Mouse (Mus musculus) limb, embryonic 14.5 days (tissue): ENCODE measurements around the gene Fmnl3. TPM values are rescaled to one million over a fixed set of nuclear protein-coding genes. Genes with fewer than 3 reads are reported as not detected.
A peak's percentile ranks its signal among the peaks of the same experiment; 100 is the strongest.

Experiments
- ATAC-seq: fragments of 200-750 bp; cut with Nextera tagmentation; 2 replicates; pipeline ENCODE4 v1.8.0; 2017; ENCODE audit warnings: low read depth, moderate number of reproducible peaks, moderate TSS enrichment; ENCODE audit not compliant: low FRiP score
- DNase-seq: peaks from one replicate; pipeline ENCODE4 v3.0.0-alpha.2; 2015; ENCODE audit warnings: low spot score
- H3K27ac ChIP-seq: fragments of 300-500 bp; sonication (generic); replicated peaks from 2 replicates; pipeline ENCODE4 v1.5.1; 2014; ENCODE audit warnings: low read depth, mild to moderate bottlenecking, low read length, moderate library complexity, mixed read lengths
- H3K27me3 ChIP-seq: fragments of 300-500 bp; sonication (generic); 2 replicates; pipeline ENCODE4 v1.6.1; 2014; ENCODE audit warnings: low read length, mixed read lengths; ENCODE audit not compliant: control insufficient read depth, insufficient read depth
- H3K36me3 ChIP-seq: fragments of 300-500 bp; sonication (generic); 2 replicates; pipeline ENCODE4 v1.6.1; 2014; ENCODE audit warnings: mild to moderate bottlenecking, low read length, moderate library complexity, mixed read lengths; ENCODE audit not compliant: control insufficient read depth, insufficient read depth
- H3K4me1 ChIP-seq: fragments of 300-500 bp; sonication (generic); 2 replicates; pipeline ENCODE4 v1.6.1; 2014; ENCODE audit warnings: antibody characterized with exemption, low read length, mixed read lengths; ENCODE audit not compliant: control insufficient read depth, insufficient read depth
- H3K4me2 ChIP-seq: fragments of 300-500 bp; sonication (generic); replicated peaks from 2 replicates; pipeline ENCODE4 v1.6.1; 2014; ENCODE audit warnings: low read depth, mild to moderate bottlenecking, low read length, moderate library complexity; ENCODE audit not compliant: severe bottlenecking
- H3K4me3 ChIP-seq: fragments of 300-500 bp; sonication (generic); replicated peaks from 2 replicates; pipeline ENCODE4 v1.5.1; 2014; ENCODE audit warnings: low read length
- H3K9ac ChIP-seq: fragments of 300-500 bp; sonication (generic); 2 replicates; pipeline ENCODE4 v1.6.1; 2014; ENCODE audit warnings: mild to moderate bottlenecking, low read depth, low read length, moderate library complexity; ENCODE audit not compliant: severe bottlenecking
- H3K9me3 ChIP-seq: fragments of 300-500 bp; sonication (generic); 2 replicates; pipeline ENCODE4 v1.6.1; 2016; ENCODE audit warnings: low read length; ENCODE audit not compliant: control insufficient read depth
- POLR2A ChIP-seq: fragments of 200-500 bp; IDR thresholded peaks from 2 replicates; pipeline ENCODE4 v1.8.0; 2012; ENCODE audit warnings: inconsistent platforms, mild to moderate bottlenecking, moderate library complexity, borderline replicate concordance; ENCODE audit not compliant: insufficient read depth, insufficient read length; ENCODE audit errors: extremely low read depth
- WGBS: fragments of 180-500 bp; shearing (Covaris S2); extraction: QIAGEN DNeasy Blood & Tissue Kit; methylation state at CpG from one replicate; pipeline ENCODE4 v1.1.7; 2014; 5-methylcytosine and 5-hydroxymethylcytosine counted together
- polyA plus RNA-seq, 2 experiments: library from polyadenylated mRNA; depleted of rRNA in 1 of 2; stranded (reverse) in 1 of 2; unstranded in 1 of 2; fragments of >200 nt; fragmentation: Nextera tagmentation in 1 of 2; extraction: Ambion mirVana in 1 of 2; gene quantifications; 2 replicates each; pipeline versions ENCODE4 v1.2.1 to v1.2.3; 2012 to 2014

Fmnl3 gene
- polyA plus RNA-seq, 2 experiments = 19.8 to 55.0 TPM

DNA sequence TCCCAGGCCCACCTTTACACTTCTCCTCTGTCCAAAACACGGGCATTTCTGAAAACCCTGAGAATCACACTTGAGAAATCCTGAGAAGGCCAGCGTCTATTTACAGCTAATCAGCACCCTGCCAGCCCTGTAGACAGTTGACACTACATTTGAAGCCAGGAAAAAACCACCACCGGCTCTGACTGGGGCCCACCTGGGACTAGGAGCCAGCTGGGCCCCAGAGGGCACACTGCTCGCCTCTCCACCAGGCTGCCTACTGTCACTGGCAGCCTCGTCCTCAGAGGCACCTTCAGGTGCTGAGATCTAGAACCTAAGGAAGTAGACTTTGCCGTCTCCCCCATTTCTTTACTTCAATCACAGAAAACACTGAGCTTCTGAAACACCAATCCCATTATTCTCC is 14.6 kb downstream of the Fmnl3 start:
- no peaks in the 10 kb centered on the region for H3K36me3 ChIP-seq
- H3K4me3 ChIP-seq = no peak overlapping the region
- H3K9me3 ChIP-seq = no peaks in the 10 kb centered on the region
- H3K9ac ChIP-seq = no peak overlapping the region
- H3K4me1 ChIP-seq = peaks cover 8% of the 10 kb centered on the region; the same call in 1 of the 2 replicates
- WGBS = 73% methylated on average over 6 of the region's 6 CpGs
- H3K27ac ChIP-seq = no peak overlapping the region
- TF ChIP-seq POLR2A = no peak
- no peak overlapping the region for H3K4me2 ChIP-seq
- H3K27me3 ChIP-seq = no peaks in the 10 kb centered on the region
- ATAC-seq (no peak), DNase-seq (no peak)

GRCm38 (mm10) chr15:99352306-99352705 is 18.0 kb downstream of the Fmnl3 start:
- DNase-seq = no peak
- H3K9ac ChIP-seq = no peak overlapping the region
- no peaks in the 10 kb centered on the region for H3K27me3 ChIP-seq
- WGBS = 76% methylated on average over 5 of the region's 5 CpGs
- no peak for TF ChIP-seq POLR2A
- no peak overlapping the region for H3K4me3 ChIP-seq
- ATAC-seq = no peak
- H3K4me1 ChIP-seq = peaks cover 14% of the 10 kb centered on the region
- no peak overlapping the region for H3K27ac ChIP-seq
- no peaks in the 10 kb centered on the region for H3K9me3 ChIP-seq
- no peaks in the 10 kb centered on the region for H3K36me3 ChIP-seq
- no peak overlapping the region for H3K4me2 ChIP-seq

GRCm38 (mm10) chr15:99351610-99352009 is 18.7 kb downstream of the Fmnl3 start:
- Histone ChIP-seq H3K4me2 (no peak overlapping the region), H3K36me3 (no peaks in the 10 kb centered on the region), H3K4me1 (peaks cover 18% of the 10 kb centered on the region), H3K9me3 (no peaks in the 10 kb centered on the region), H3K9ac (no peak overlapping the region), H3K27ac (no peak overlapping the region), H3K27me3 (no peaks in the 10 kb centered on the region), H3K4me3 (no peak overlapping the region)
- ATAC-seq (no peak), DNase-seq (no peak)
- TF ChIP-seq POLR2A = no peak
- WGBS = 71% methylated on average over 6 of the region's 6 CpGs

GRCm38 (mm10) chr15:99344961-99345360 is 25.3 kb downstream of the Fmnl3 start:
- Histone ChIP-seq H3K36me3 (no peaks in the 10 kb centered on the region), H3K27ac (peak overlapping the region; percentile 79), H3K4me2 (no peak overlapping the region), H3K27me3 (no peaks in the 10 kb centered on the region), H3K4me1 (peaks cover 53% of the 10 kb centered on the region), H3K9ac (no peak overlapping the region), H3K4me3 (no peak overlapping the region), H3K9me3 (no peaks in the 10 kb centered on the region)
- 42% methylated on average over 4 of the region's 4 CpGs for WGBS
- no peak for DNase-seq
- no peak for TF ChIP-seq POLR2A
- ATAC-seq = peak; percentile 45; the same call in 1 of the 2 replicates

GRCm38 (mm10) chr15:99344148-99344870 is 26.0 kb downstream of the Fmnl3 start:
- Histone ChIP-seq H3K4me2 (no peak overlapping the region), H3K27ac (peak overlapping the region; percentile 79), H3K4me1 (peaks cover 52% of the 10 kb centered on the region), H3K9ac (no peak overlapping the region), H3K27me3 (no peaks in the 10 kb centered on the region), H3K4me3 (no peak overlapping the region), H3K36me3 (no peaks in the 10 kb centered on the region), H3K9me3 (no peaks in the 10 kb centered on the region)
- TF ChIP-seq POLR2A = no peak
- peak; percentile 64; the same call in 1 of the 2 replicates for ATAC-seq
- 37% methylated on average over 8 of the region's 8 CpGs for WGBS
- peak; percentile 34 for DNase-seq
